Mouse (Mus musculus) MEL (cell line): ENCODE measurements around the gene Safb. TPM values are rescaled to one million over a fixed set of nuclear protein-coding genes. Genes with fewer than 3 reads are reported as not detected.

ENCODE experiments used
- DNase-seq: peaks from one replicate; pipeline ENCODE4 v3.0.0; 2011; ENCODE audit warnings: low read depth, low spot score
- H3K27ac ChIP-seq: 2 replicates; pipeline ENCODE4 v1.5.1; 2012; ENCODE audit warnings: low read depth, mild to moderate bottlenecking, control low read depth, low read length, moderate library complexity; ENCODE audit not compliant: control insufficient read depth
- H3K27me3 ChIP-seq, 2 experiments: fragments of 150-350 bp in 1 of 2; sonication (generic) in 1 of 2; 2 replicates each; pipeline ENCODE4 v1.6.1; 2012; ENCODE audit warnings: low read length in 2 of 2, mild to moderate bottlenecking in 2 of 2, improper control_type of control experiment in 1 of 2, moderate library complexity in 1 of 2; ENCODE audit not compliant: insufficient read depth in 2 of 2, control insufficient read depth in 1 of 2
- H3K36me3 ChIP-seq, 2 experiments: 2 replicates each; pipeline ENCODE4 v1.6.1; 2012 to 2014; ENCODE audit warnings: low read length in 2 of 2, improper control_type of control experiment in 1 of 2, inconsistent platforms in 1 of 2, mild to moderate bottlenecking in 1 of 2; ENCODE audit not compliant: insufficient read depth in 2 of 2, control insufficient read depth in 1 of 2
- H3K4me1 ChIP-seq, 2 experiments: fragments of 150-350 bp in 1 of 2; sonication (generic) in 1 of 2; 2 replicates each; pipeline ENCODE4 v1.6.1; 2012; ENCODE audit warnings: low read length in 2 of 2, improper control_type of control experiment in 1 of 2, mild to moderate bottlenecking in 1 of 2; ENCODE audit not compliant: insufficient read depth in 2 of 2, control insufficient read depth in 1 of 2
- H3K4me3 ChIP-seq, 2 experiments: fragments of 150-350 bp in 1 of 2; sonication (generic) in 1 of 2; 2 replicates each; pipeline ENCODE4 v1.5.1; 2012; ENCODE audit warnings: low read depth in 2 of 2, low read length in 2 of 2, mild to moderate bottlenecking in 2 of 2, moderate library complexity in 2 of 2, control low read depth in 1 of 2, improper control_type of control experiment in 1 of 2; ENCODE audit not compliant: control insufficient read depth in 1 of 2, insufficient read depth in 1 of 2
- H3K79me2 ChIP-seq: 2 replicates; pipeline ENCODE4 v1.6.1; 2012; ENCODE audit warnings: mild to moderate bottlenecking, low read length, moderate library complexity; ENCODE audit not compliant: control insufficient read depth, poor library complexity, insufficient read depth
- H3K9ac ChIP-seq: 2 replicates; pipeline ENCODE4 v1.6.1; 2012; ENCODE audit warnings: low read depth, mild to moderate bottlenecking, control low read depth, low read length, moderate library complexity; ENCODE audit not compliant: control insufficient read depth, poor library complexity, severe bottlenecking
- H3K9me3 ChIP-seq: fragments of 150-350 bp; sonication (generic); replicated peaks from 2 replicates; pipeline ENCODE4 v1.6.1; 2012; ENCODE audit warnings: mild to moderate bottlenecking, low read length, improper control_type of control experiment, moderate library complexity; ENCODE audit not compliant: insufficient read depth
- CTCF ChIP-seq, 3 experiments: IDR thresholded peaks in 2 of 3; conservative IDR thresholded peaks in 1 of 3; 2 replicates each; pipeline ENCODE4 v1.5.1; 2011 to 2012; ENCODE audit warnings: low read length in 3 of 3, low read depth in 2 of 3, mild to moderate bottlenecking in 2 of 3, improper control_type of control experiment in 1 of 3, inconsistent platforms in 1 of 3, mixed read lengths in 1 of 3, moderate library complexity in 1 of 3; ENCODE audit not compliant: control insufficient read depth in 1 of 3, insufficient read depth in 1 of 3, poor library complexity in 1 of 3, severe bottlenecking in 1 of 3
- E2F4 ChIP-seq: IDR thresholded peaks from 2 replicates; pipeline ENCODE4 v1.6.1; 2011; ENCODE audit warnings: low read depth, low read length, improper control_type of control experiment, borderline replicate concordance
- EP300 ChIP-seq, 2 experiments: IDR thresholded peaks; 2 replicates each; pipeline ENCODE4 v1.6.1; 2011; ENCODE audit warnings: improper control_type of control experiment in 2 of 2, low read length in 2 of 2, low read depth in 1 of 2, mild to moderate bottlenecking in 1 of 2
- ETS1 ChIP-seq: IDR thresholded peaks from 2 replicates; pipeline ENCODE4 v1.6.1; 2012; ENCODE audit warnings: low read depth, mild to moderate bottlenecking, inconsistent platforms, low read length, improper control_type of control experiment, moderate library complexity
- GABPA ChIP-seq: IDR thresholded peaks from 2 replicates; pipeline ENCODE4 v1.6.1; 2012; ENCODE audit warnings: low read depth, mild to moderate bottlenecking, inconsistent platforms, low read length, improper control_type of control experiment, moderate library complexity
- HCFC1 ChIP-seq: IDR thresholded peaks from 2 replicates; pipeline ENCODE4 v1.6.1; 2012; ENCODE audit warnings: low read depth, mild to moderate bottlenecking, inconsistent platforms, low read length, improper control_type of control experiment, moderate library complexity
- JUND ChIP-seq: IDR thresholded peaks from 2 replicates; pipeline ENCODE4 v1.6.1; 2011; ENCODE audit warnings: low read depth, mild to moderate bottlenecking, improper control_type of control experiment, low read length
- KAT2A ChIP-seq: conservative IDR thresholded peaks from 2 replicates; pipeline ENCODE4 v1.6.1; 2012; ENCODE audit warnings: low read depth, low read length, improper control_type of control experiment, inconsistent platforms
- MAFK ChIP-seq: IDR thresholded peaks from 2 replicates; pipeline ENCODE4 v1.6.1; 2011; ENCODE audit warnings: low read depth, mild to moderate bottlenecking, low read length, improper control_type of control experiment, borderline replicate concordance
- MAX ChIP-seq: IDR thresholded peaks from 2 replicates; pipeline ENCODE4 v1.6.1; 2011; ENCODE audit warnings: low read length, improper control_type of control experiment
- MYC ChIP-seq: IDR thresholded peaks from 2 replicates; pipeline ENCODE4 v1.6.1; 2011; ENCODE audit warnings: low read depth, mild to moderate bottlenecking, low read length, improper control_type of control experiment, moderate library complexity
- NELFE ChIP-seq: IDR thresholded peaks from 2 replicates; pipeline ENCODE4 v1.6.1; 2011; ENCODE audit warnings: low read depth, low read length, improper control_type of control experiment
- POLR2A ChIP-seq, 2 experiments: IDR thresholded peaks; 2 replicates each; pipeline ENCODE4 v1.6.1; 2011 to 2012; ENCODE audit warnings: low read length in 2 of 2, mild to moderate bottlenecking in 2 of 2, control low read depth in 1 of 2, improper control_type of control experiment in 1 of 2, low read depth in 1 of 2, moderate library complexity in 1 of 2; ENCODE audit not compliant: control insufficient read depth in 1 of 2, insufficient read depth in 1 of 2, poor library complexity in 1 of 2
- POLR2AphosphoS2 ChIP-seq: IDR thresholded peaks from 2 replicates; pipeline ENCODE4 v1.6.1; 2011; ENCODE audit warnings: low read length, improper control_type of control experiment
- POLR2AphosphoS5 ChIP-seq: IDR thresholded peaks from 2 replicates; pipeline ENCODE4 v1.6.1; 2012; ENCODE audit warnings: low read depth, borderline replicate concordance, mild to moderate bottlenecking, inconsistent platforms, low read length, moderate library complexity, mixed read lengths
- RCOR1 ChIP-seq: IDR thresholded peaks from 2 replicates; pipeline ENCODE4 v1.6.1; 2012; ENCODE audit warnings: low read depth, mild to moderate bottlenecking, inconsistent platforms, low read length, improper control_type of control experiment
- SMC3 ChIP-seq: IDR thresholded peaks from 2 replicates; pipeline ENCODE4 v1.6.1; 2011; ENCODE audit warnings: low read depth, low read length, improper control_type of control experiment
- TCF12 ChIP-seq: IDR thresholded peaks from 2 replicates; pipeline ENCODE4 v1.6.1; 2014; ENCODE audit warnings: low read depth, mild to moderate bottlenecking, inconsistent platforms, low read length, improper control_type of control experiment, moderate library complexity
- UBTF ChIP-seq: IDR thresholded peaks from 2 replicates; pipeline ENCODE4 v1.6.1; 2012; ENCODE audit warnings: low read depth, mild to moderate bottlenecking, inconsistent platforms, low read length, improper control_type of control experiment, moderate library complexity, borderline replicate concordance; ENCODE audit not compliant: insufficient read depth
- USF1 ChIP-seq: IDR thresholded peaks from 2 replicates; pipeline ENCODE4 v1.6.1; 2014; ENCODE audit warnings: low read depth, mild to moderate bottlenecking, inconsistent platforms, low read length, improper control_type of control experiment, moderate library complexity
- ZC3H11A ChIP-seq: IDR thresholded peaks from 2 replicates; pipeline ENCODE4 v1.6.1; 2012; ENCODE audit warnings: low read depth, mild to moderate bottlenecking, inconsistent platforms, low read length, improper control_type of control experiment
- ZMIZ1 ChIP-seq: IDR thresholded peaks from 2 replicates; pipeline ENCODE4 v1.6.1; 2012; ENCODE audit warnings: low read depth, mild to moderate bottlenecking, inconsistent platforms, low read length, improper control_type of control experiment, moderate library complexity
- polyA plus RNA-seq, 2 experiments: library from polyadenylated mRNA; stranded (reverse) in 1 of 2; unstranded in 1 of 2; fragments of >175 nt in 1 of 2; fragments of >200 nt in 1 of 2; gene quantifications; 2 replicates each; pipeline versions ENCODE4 v1.2.1 to v1.2.4; 2012; ENCODE audit warnings: low replicate concordance in 2 of 2, low read depth in 1 of 2; ENCODE audit not compliant: insufficient read length in 2 of 2, insufficient read depth in 1 of 2, missing spikeins in 1 of 2
- total RNA-seq: library from RNA; depleted of rRNA; stranded (reverse); fragments of 300-350 nt; gene quantifications from 2 replicates; pipeline ENCODE4 v1.2.3, GENCODE M21; 2012

Safb gene
- total and polyA plus RNA-seq, 3 experiments = 87.3 to 203 TPM; not detected in 1

GRCm38 (mm10) chr17:56615136-56615784 lies 30.6 kb downstream of the Safb start:
- Histone ChIP-seq H3K9ac (peak overlapping the region; percentile 77), H3K27ac (no peak overlapping the region; the same call in 1 of the 2 replicates)

DNA sequence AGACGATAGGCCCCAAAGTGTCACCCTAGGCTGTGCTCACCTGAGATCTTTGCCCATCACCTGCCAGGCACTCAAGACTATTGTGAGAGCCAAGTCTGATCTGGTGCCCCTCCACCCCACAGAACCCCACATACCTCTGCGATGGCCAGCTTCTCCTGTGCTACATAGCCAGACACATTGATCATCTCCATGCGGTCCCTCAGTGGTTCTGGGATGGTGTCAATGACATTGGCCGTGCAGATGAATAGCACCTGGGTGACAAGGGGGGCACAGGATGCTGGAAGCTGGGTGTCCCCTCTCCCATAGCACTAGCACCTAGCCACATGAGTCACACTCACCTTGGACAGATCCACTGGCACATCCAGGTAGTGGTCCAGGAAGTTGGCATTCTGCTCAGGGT lies 31.2 kb downstream of the Safb start:
- DNase-seq = peak; percentile 34
- Histone ChIP-seq H3K27me3 (no peaks in the 10 kb centered on the region), H3K9me3 (no peaks in the 10 kb centered on the region), H3K4me1 (peaks cover 0 to 9% of the 10 kb centered on the region in 2 experiments; a peak in 2 of 4 replicates), H3K4me3 (no peak overlapping the region), H3K36me3 (peaks cover 3 to 12% of the 10 kb centered on the region in 2 experiments; a peak in 3 of 4 replicates), H3K79me2 (peaks cover 22% of the 10 kb centered on the region), H3K27ac (no peak overlapping the region), H3K9ac (no peak overlapping the region)
- TF ChIP-seq POLR2AphosphoS2 (no peak; the same call in none of the 2 replicates), JUND (no peak), SMC3 (no peak), EP300 (IDR thresholded peaks at IDR 0.05; ENCODE audit: low read depth in 1 of 2, low read length in 2 of 2) (no peak), MAFK (no peak), UBTF (no peak), CTCF (IDR thresholded peaks at IDR 0.05 in 2 of 3, conservative IDR thresholded peaks at IDR 0.05 in 1 of 3; ENCODE audit: control insufficient read depth in 1 of 3, insufficient read depth in 1 of 3, low read depth in 2 of 3, low read length in 3 of 3, poor library complexity in 1 of 3, severe bottlenecking in 1 of 3) (no peak), ETS1 (no peak), HCFC1 (no peak), MAX (no peak), ZC3H11A (no peak), RCOR1 (no peak), E2F4 (no peak), USF1 (no peak), NELFE (no peak), MYC (no peak), ZMIZ1 (no peak; the same call in 1 of the 2 replicates), TCF12 (no peak), POLR2AphosphoS5 (no peak), GABPA (no peak)

More at GRCm38 (mm10) chr17:56615136-56615784, 30.6 kb downstream of the Safb start:
- H3K9me3 ChIP-seq = no peaks in the 10 kb centered on the region
- TF ChIP-seq POLR2A (IDR thresholded peaks at IDR 0.05; ENCODE audit: control insufficient read depth in 1 of 2, insufficient read depth in 1 of 2, low read depth in 1 of 2, low read length in 2 of 2, poor library complexity in 1 of 2) (no peak), KAT2A (no peak)
- TF ChIP-seq, all 39 proteins: peak for 0
- Histone ChIP-seq H3K4me1 (peaks cover 0 to 10% of the 10 kb centered on the region in 2 experiments; a peak in 2 of 4 replicates), H3K27me3 (no peaks in the 10 kb centered on the region), H3K79me2 (peaks cover 22% of the 10 kb centered on the region), H3K4me3 (peak overlapping the region in 1 of 2 experiments; percentile 68; a peak in 2 of 4 replicates), H3K36me3 (peaks cover 3 to 7% of the 10 kb centered on the region in 2 experiments; a peak in 3 of 4 replicates)
- DNase-seq = peak; percentile 55
